Mouse (Mus musculus) ES-E14 (cell line): ENCODE measurements around the gene Gpat3. TPM values are rescaled to one million over a fixed set of nuclear protein-coding genes. Genes with fewer than 3 reads are reported as not detected.
A peak's percentile ranks its signal among the peaks of the same experiment; 100 is the strongest.

Source experiments
- DNase-seq: peaks from one replicate; pipeline ENCODE4 v3.0.0-alpha.2; 2013; ENCODE audit warnings: low read depth, low spot score
- H3K27ac ChIP-seq: 2 replicates; pipeline ENCODE4 v1.5.1; 2012; ENCODE audit warnings: low read depth, mild to moderate bottlenecking, low read length, moderate library complexity, mixed read lengths; ENCODE audit not compliant: poor library complexity, insufficient read depth, severe bottlenecking
- H3K36me3 ChIP-seq: 2 replicates; pipeline ENCODE4 v1.6.1; 2012; ENCODE audit warnings: mild to moderate bottlenecking, low read length, moderate library complexity, mixed read lengths; ENCODE audit not compliant: control insufficient read depth, poor library complexity, insufficient read depth, severe bottlenecking
- H3K4me1 ChIP-seq, 2 experiments: fragments of 150-350 bp in 1 of 2; sonication (generic) in 1 of 2; 2 replicates each; pipeline ENCODE4 v1.6.1; 2012; ENCODE audit warnings: low read length in 2 of 2, mild to moderate bottlenecking in 1 of 2, mixed read lengths in 1 of 2; ENCODE audit not compliant: control insufficient read depth in 2 of 2, insufficient read depth in 2 of 2, poor library complexity in 1 of 2
- H3K4me3 ChIP-seq, 2 experiments: fragments of 150-350 bp in 1 of 2; sonication (generic) in 1 of 2; 2 replicates each; pipeline ENCODE4 v1.5.1; 2012; ENCODE audit warnings: low read length in 2 of 2, low read depth in 1 of 2, mild to moderate bottlenecking in 1 of 2, mixed read lengths in 1 of 2; ENCODE audit not compliant: insufficient read depth in 1 of 2, poor library complexity in 1 of 2, severe bottlenecking in 1 of 2
- H3K9ac ChIP-seq: 2 replicates; pipeline ENCODE4 v1.6.1; 2012; ENCODE audit warnings: low read depth, mild to moderate bottlenecking, low read length, mixed read lengths; ENCODE audit not compliant: poor library complexity, insufficient read depth, severe bottlenecking
- H3K9me3 ChIP-seq: fragments of 150-350 bp; sonication (generic); 2 replicates; pipeline ENCODE4 v1.6.1; 2012; ENCODE audit warnings: low read depth, mild to moderate bottlenecking, low read length; ENCODE audit not compliant: control insufficient read depth, insufficient read depth
- CHD2 ChIP-seq: IDR thresholded peaks from 2 replicates; pipeline ENCODE4 v1.6.1; 2014; ENCODE audit warnings: mild to moderate bottlenecking, low read depth, low read length, inconsistent platforms
- HCFC1 ChIP-seq: IDR thresholded peaks from 2 replicates; pipeline ENCODE4 v1.6.1; 2012; ENCODE audit warnings: low read length, inconsistent platforms, borderline replicate concordance; ENCODE audit not compliant: insufficient read depth
- MAFK ChIP-seq: IDR thresholded peaks from 2 replicates; pipeline ENCODE4 v1.6.1; 2014; ENCODE audit warnings: mild to moderate bottlenecking, low read depth, low read length, inconsistent platforms; ENCODE audit not compliant: insufficient read depth
- ZC3H11A ChIP-seq: IDR thresholded peaks from 2 replicates; pipeline ENCODE4 v1.6.1; 2012; ENCODE audit warnings: low read depth, mild to moderate bottlenecking, inconsistent platforms, low read length, borderline replicate concordance
- ZNF384 ChIP-seq: IDR thresholded peaks from 2 replicates; pipeline ENCODE4 v1.6.1; 2012; ENCODE audit warnings: low read depth, low read length, inconsistent platforms
- in situ Hi-C, 2 experiments: fragments of 600-800 bp; cut with MboI; formaldehyde crosslinking; loops; one replicate each; pipeline ENCODE4 v1.15.1; 2025; ENCODE audit warnings: low sequenced_read_pairs in 2 of 2, inconsistent platforms in 1 of 2; ENCODE audit not compliant: unreplicated experiment in 2 of 2
- total RNA-seq: library from RNA; depleted of rRNA; stranded (reverse); fragments of 300-350 nt; gene quantifications from 2 replicates; pipeline ENCODE4 v1.2.3, GENCODE M21; 2012

Gpat3 gene
- total RNA-seq, 1 experiment: 9.3 TPM

DNA sequence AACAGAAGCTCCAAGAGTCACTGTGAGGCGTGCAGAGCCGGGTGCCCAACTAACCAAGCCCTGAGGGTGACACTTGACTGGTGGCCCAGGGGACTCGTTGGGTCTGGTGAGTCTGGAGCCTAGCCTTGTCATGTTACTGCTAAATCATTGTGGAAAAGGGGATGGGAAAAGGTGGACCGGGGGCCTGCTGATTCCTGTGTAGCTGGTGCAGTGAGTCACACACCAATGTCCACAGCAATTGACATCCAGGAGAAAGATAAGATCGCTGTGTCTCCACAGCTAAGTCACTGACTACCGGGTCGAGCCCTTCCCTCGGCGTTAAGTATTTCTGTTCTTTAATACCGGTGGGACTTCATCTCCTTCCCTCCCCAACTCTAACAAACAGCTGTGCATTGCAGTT, 29.7 kb downstream of the Gpat3 start:
- no peaks in the 10 kb centered on the region for H3K36me3 ChIP-seq
- TF ChIP-seq MAFK (no peak), HCFC1 (no peak), CHD2 (no peak), ZNF384 (no peak), ZC3H11A (no peak)
- H3K9ac ChIP-seq: no peak overlapping the region
- DNase-seq: no peak
- in situ Hi-C loops: no loop called here
- no peak overlapping the region for H3K27ac ChIP-seq
- no peaks in the 10 kb centered on the region for H3K4me1 ChIP-seq
- no peaks in the 10 kb centered on the region for H3K9me3 ChIP-seq
- H3K4me3 ChIP-seq: no peak overlapping the region

DNA sequence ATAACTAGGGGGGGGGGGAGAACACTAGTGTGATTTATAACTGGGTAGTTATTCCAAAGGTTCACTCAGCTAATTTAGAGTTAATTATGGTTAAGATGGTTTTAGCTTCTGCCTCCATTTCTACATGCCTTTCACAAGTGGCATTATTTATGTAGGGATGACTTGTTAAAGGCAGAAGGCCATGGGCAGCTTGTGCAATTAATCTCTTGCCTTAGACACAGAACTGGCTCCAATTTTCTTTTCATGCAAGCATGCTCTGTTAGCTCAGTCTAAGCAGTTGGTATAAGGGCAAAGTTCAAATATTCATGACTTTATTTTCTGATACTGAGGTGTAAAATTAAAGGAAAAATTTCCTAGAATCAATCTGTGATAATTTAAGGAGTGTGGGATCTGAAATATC, 31.5 kb downstream of the Gpat3 start:
- TF ChIP-seq MAFK (no peak), ZNF384 (no peak), ZC3H11A (no peak), CHD2 (no peak), HCFC1 (no peak)
- Histone ChIP-seq H3K4me1 (no peaks in the 10 kb centered on the region), H3K9ac (no peak overlapping the region), H3K4me3 (no peak overlapping the region), H3K36me3 (no peaks in the 10 kb centered on the region), H3K27ac (no peak overlapping the region), H3K9me3 (no peaks in the 10 kb centered on the region)
- DNase-seq: no peak
- in situ Hi-C loops: no loop called here

- peaks cover 0 to 3% of the 10 kb centered on the region in 2 experiments; a peak in 1 of 4 replicates for H3K4me1 ChIP-seq
- in situ Hi-C loops: no loop called here
- no peak for TF ChIP-seq ZNF384
- peak; percentile 79; the same call in 1 of the 2 replicates for TF ChIP-seq MAFK
These were observed 39.7 kb downstream of the Gpat3 start for GRCm38 (mm10) chr5:100885216-100885615.

GRCm38 (mm10) chr5:100886331-100886988, 40.9 kb downstream of the Gpat3 start:
- H3K9ac ChIP-seq: no peak overlapping the region
- in situ Hi-C loops: no loop called here
- no peak for TF ChIP-seq MAFK
- no peak for TF ChIP-seq ZC3H11A
- TF ChIP-seq HCFC1: no peak
- no peak for TF ChIP-seq CHD2
- no peak for TF ChIP-seq ZNF384
- no peak overlapping the region for H3K4me3 ChIP-seq
- peaks cover 0 to 3% of the 10 kb centered on the region in 2 experiments; a peak in 1 of 4 replicates for H3K4me1 ChIP-seq
- H3K9me3 ChIP-seq: no peaks in the 10 kb centered on the region
- H3K36me3 ChIP-seq: no peaks in the 10 kb centered on the region
- no peak overlapping the region for H3K27ac ChIP-seq
- no peak for DNase-seq

More at GRCm38 (mm10) chr5:100885216-100885615, 39.7 kb downstream of the Gpat3 start:
- Histone ChIP-seq H3K36me3 (no peaks in the 10 kb centered on the region), H3K27ac (no peak overlapping the region), H3K9me3 (no peaks in the 10 kb centered on the region), H3K9ac (no peak overlapping the region), H3K4me3 (no peak overlapping the region)
- no peak for DNase-seq

GRCm38 (mm10) chr5:100896199-100896598, 50.7 kb downstream of the Gpat3 start:
- Histone ChIP-seq H3K9ac (no peak overlapping the region), H3K4me1 (no peaks in the 10 kb centered on the region), H3K4me3 (no peak overlapping the region), H3K9me3 (no peaks in the 10 kb centered on the region), H3K36me3 (no peaks in the 10 kb centered on the region), H3K27ac (no peak overlapping the region)
- in situ Hi-C loops: no loop called here
- TF ChIP-seq ZNF384: no peak
- no peak for TF ChIP-seq MAFK
- TF ChIP-seq HCFC1: no peak
- no peak for TF ChIP-seq CHD2
- TF ChIP-seq ZC3H11A: no peak
- no peak for DNase-seq
